Mouse (Mus musculus) lung, postnatal 36 days (tissue): ENCODE measurements around the gene Abl2.
"Not testable (repeated sequence)": the region's sequence is repeated elsewhere in the genome, so short reads cannot be mapped to it uniquely, and the experiment has no call there.

Experiments used
- DNase-seq: peaks from one replicate; pipeline ENCODE4 v3.0.0; 2022; ENCODE audit warnings: mixed read lengths

Abl2 gene

GRCm38 (mm10) chr1:156558024-156558930 is at the start of gene Abl2:
Gene Abl2 (plus strand): TSS chr1:156558786.
- DNase-seq: peak; percentile 92

- DNase-seq: peak; percentile 12
Measured at GRCm38 (mm10) chr1:156520136-156520780, 38.3 kb upstream of the Abl2 start.

- peak; percentile 84 for DNase-seq
Measured at GRCm38 (mm10) chr1:156521796-156522517, 36.6 kb upstream of the Abl2 start.

GRCm38 (mm10) chr1:156523842-156524241 is 34.7 kb upstream of the Abl2 start, which contains the start of gene Gm10031:
Gene Gm10031 (plus strand): TSS chr1:156524012.
- not testable (repeated sequence) for DNase-seq

- not testable (repeated sequence) for DNase-seq
Measured at GRCm38 (mm10) chr1:156532476-156533175, 26.0 kb upstream of the Abl2 start.

- peak; percentile 9 for DNase-seq
Measured at GRCm38 (mm10) chr1:156533483-156533882, 25.1 kb upstream of the Abl2 start.

GRCm38 (mm10) chr1:156533911-156534310 is 24.7 kb upstream of the Abl2 start:
- no peak for DNase-seq

GRCm38 (mm10) chr1:156537031-156537430 is 21.6 kb upstream of the Abl2 start:
- DNase-seq: no peak

GRCm38 (mm10) chr1:156537701-156538100 is 20.9 kb upstream of the Abl2 start:
- no peak for DNase-seq

- DNase-seq: peak; percentile 46
Measured at GRCm38 (mm10) chr1:156538382-156538781, 20.2 kb upstream of the Abl2 start.

- DNase-seq: peak; percentile 46
Measured at GRCm38 (mm10) chr1:156539787-156540560, 18.6 kb upstream of the Abl2 start.

GRCm38 (mm10) chr1:156543999-156544398 is 14.6 kb upstream of the Abl2 start:
- DNase-seq: no peak

GRCm38 (mm10) chr1:156558950-156559640 is 509 bp downstream of the Abl2 start:
- DNase-seq: peak; percentile 44

GRCm38 (mm10) chr1:156559641-156560020 is 1.0 kb downstream of the Abl2 start:
- DNase-seq: no peak

- DNase-seq: peak; percentile 30
Measured at GRCm38 (mm10) chr1:156560500-156560899, 1.9 kb downstream of the Abl2 start.

GRCm38 (mm10) chr1:156565328-156565727 is 6.7 kb downstream of the Abl2 start:
- DNase-seq: no peak

- peak; percentile 51 for DNase-seq
Measured at GRCm38 (mm10) chr1:156566132-156566531, 7.5 kb downstream of the Abl2 start.

GRCm38 (mm10) chr1:156569615-156570014 is 11.0 kb downstream of the Abl2 start:
- no peak for DNase-seq

- no peak for DNase-seq
Measured at GRCm38 (mm10) chr1:156572952-156573351, 14.4 kb downstream of the Abl2 start.

GRCm38 (mm10) chr1:156581149-156581548 is 22.6 kb downstream of the Abl2 start:
- DNase-seq: no peak

- DNase-seq: no peak
Measured at GRCm38 (mm10) chr1:156584175-156584574, 25.6 kb downstream of the Abl2 start.
